Mouse (Mus musculus) lung, adult 2 months (tissue): ENCODE data around the gene Rln3.

Source experiments
- CTCF ChIP-seq: fragments of 200-500 bp; IDR thresholded peaks from 2 replicates; pipeline ENCODE4 v1.5.1; 2011; ENCODE audit warnings: mild to moderate bottlenecking, low read length, control low read depth; ENCODE audit not compliant: insufficient read depth
- POLR2A ChIP-seq: fragments of 200-500 bp; IDR thresholded peaks from 2 replicates; pipeline ENCODE4 v1.6.1; 2011; ENCODE audit warnings: low read depth, mild to moderate bottlenecking, control low read depth, low read length, borderline replicate concordance; ENCODE audit errors: extremely low read depth

DNA sequence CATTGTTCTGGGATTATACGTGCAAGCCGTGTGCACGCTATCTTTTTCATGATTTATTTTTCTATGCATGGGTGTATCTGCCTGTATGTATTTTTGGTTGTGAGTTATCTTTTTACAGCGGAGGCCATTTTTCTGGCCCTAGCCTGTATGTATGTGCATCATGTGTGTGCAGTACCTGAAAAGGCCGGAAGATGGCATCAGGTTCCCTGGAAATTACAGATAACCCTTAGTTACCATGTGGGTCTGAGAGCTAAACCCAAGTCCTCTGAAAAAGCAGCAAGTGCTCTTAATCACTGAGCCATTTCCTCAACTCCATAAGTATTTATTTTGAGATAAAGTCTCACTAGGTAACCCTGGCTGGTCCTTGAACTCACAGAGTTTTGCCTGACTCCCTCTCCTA is 8.4 kb upstream of the Rln3 start:
- TF ChIP-seq CTCF (no peak), POLR2A (no peak)
